9 mouse cellular contexts compared by ENCODE assay signal in the genomic region with DNA sequence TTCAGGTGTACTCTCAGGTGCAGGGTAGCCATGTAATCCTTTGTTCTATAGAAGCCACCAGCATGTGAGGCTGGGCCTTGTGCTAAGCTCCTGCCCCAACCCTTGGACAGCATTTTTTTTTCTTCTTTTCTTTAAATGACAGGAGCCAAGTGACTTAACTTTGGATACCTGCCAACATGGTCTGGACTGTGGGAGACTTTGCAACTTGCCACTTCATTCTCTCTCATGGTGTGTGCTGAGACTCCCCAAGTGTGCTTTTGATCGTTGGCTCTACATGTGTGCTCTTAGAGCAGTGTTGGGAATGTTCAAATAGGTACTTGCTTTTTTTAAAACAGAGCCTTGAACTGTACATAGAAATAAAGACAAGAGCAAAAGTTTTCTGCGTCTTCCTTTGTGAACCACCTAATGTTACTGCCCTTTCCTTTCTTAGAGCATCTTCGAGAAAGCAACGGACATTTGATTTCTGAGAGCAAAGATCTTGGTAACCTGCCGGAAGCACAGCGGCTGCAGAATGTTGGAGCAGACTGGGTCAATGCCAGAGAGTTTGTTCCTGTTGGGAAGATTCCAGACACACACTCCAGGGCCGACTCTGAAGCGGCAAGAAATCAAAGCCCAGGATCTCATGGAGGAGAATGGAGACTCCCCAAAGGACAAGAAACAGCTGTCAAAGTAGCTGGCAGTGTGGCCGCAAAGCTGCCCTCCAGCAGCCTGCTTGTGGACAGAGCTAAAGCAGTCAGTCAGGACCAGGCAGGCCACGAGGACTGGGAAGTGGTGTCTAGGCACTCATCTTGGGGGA. TPM values are rescaled to one million over a fixed set of nuclear protein-coding genes. Genes with fewer than 3 reads are reported as not detected.
DNase-seq lines count a peak whose midpoint lies in the region; ATAC-seq and TF ChIP-seq lines count a peak whose summit lies in the region.
"Had no signal": no experiment of that assay in that cellular context is flagged by ENCODE, and none has a peak within 500 bp of the region (broad histone marks: within the 10 kb centered on the region; RNA-seq: fewer than 3 reads in every experiment).

No protein-coding gene starts in this region.

- no peak overlapping the region for H3K27ac ChIP-seq in limb, embryonic 14.5 days (replicated peaks; ENCODE audit: low read depth, low read length)

- 61% methylated on average over 10 of the region's 10 CpGs for WGBS in limb, embryonic 14.5 days

- TF ChIP-seq POLR2A in limb, embryonic 14.5 days (IDR thresholded peaks at IDR 0.05; ENCODE audit: borderline replicate concordance, extremely low read depth, insufficient read depth, insufficient read length), result no peak

- no peaks in the 10 kb centered on the region for H3K27me3 ChIP-seq in limb, embryonic 14.5 days (ENCODE audit: control insufficient read depth, insufficient read depth, low read length)

- H3K4me3 ChIP-seq in limb, embryonic 14.5 days (replicated peaks; ENCODE audit: low read length), result no peak overlapping the region

- peak; percentile 59 to 68 for DNase-seq in cerebellum, postnatal 10 days
- no peak for DNase-seq in cerebellum, adult 18-20 months
- DNase-seq in urinary bladder, postnatal 14 days (ENCODE audit: low spot score), result peak; percentile 30
- DNase-seq in urinary bladder, postnatal 25 days (ENCODE audit: low spot score), result no peak
- DNase-seq in limb, embryonic 14.5 days (ENCODE audit: low spot score), result peak; percentile 65
- no peak for DNase-seq in spleen, postnatal 14 days (ENCODE audit: low spot score in 2 of 2)
- DNase-seq in natural killer cell, adult 2 months (ENCODE audit: low spot score in 2 of 2), result no peak
- no peak for DNase-seq in left cerebral cortex, adult 18-20 months (ENCODE audit: low spot score in 2 of 2)

- no peak overlapping the region for H3K9ac ChIP-seq in limb, embryonic 14.5 days (ENCODE audit: low read depth, low read length, severe bottlenecking)

- peaks cover 8% of the 10 kb centered on the region; the same call in 1 of the 2 replicates for H3K4me1 ChIP-seq in limb, embryonic 14.5 days (ENCODE audit: control insufficient read depth, insufficient read depth, low read length)

- no peak overlapping the region for H3K4me2 ChIP-seq in limb, embryonic 14.5 days (replicated peaks; ENCODE audit: low read depth, low read length, severe bottlenecking)

- H3K36me3 ChIP-seq in limb, embryonic 14.5 days (ENCODE audit: control insufficient read depth, insufficient read depth, low read length), result no peaks in the 10 kb centered on the region

- ATAC-seq in limb, embryonic 14.5 days (ENCODE audit: low FRiP score, low read depth), result no peak

- H3K9me3 ChIP-seq in limb, embryonic 14.5 days (ENCODE audit: control insufficient read depth, low read length), result no peaks in the 10 kb centered on the region

RNA-seq across cellular contexts. Expression of a gene that starts 1.8 kb away (rescaled TPM):
- 12.2 and 14.6 TPM in 2 replicates for polyA plus RNA-seq in limb, embryonic 14.5 days (2012; rRNA removed)
- 21.7 and 27.8 TPM in 2 replicates for polyA plus RNA-seq in limb, embryonic 14.5 days (2014; fragmentation: Nextera tagmentation; extraction: Ambion mirVana)
- total RNA-seq in left cerebral cortex, adult 18-20 months (2021), result 1 to 10 TPM in 1 of 2 experiments, under 1 TPM in 1; 0.73 to 1.1 TPM

RNA-seq across cellular contexts. Expression of a gene that starts 49.8 kb away (rescaled TPM):
- 0.09 TPM in 1 of 2 replicates, not detected in the other for polyA plus RNA-seq in limb, embryonic 14.5 days (2012; rRNA removed)
- 0.35 TPM in 1 of 2 replicates, not detected in the other for polyA plus RNA-seq in limb, embryonic 14.5 days (2014; fragmentation: Nextera tagmentation; extraction: Ambion mirVana)
- total RNA-seq in left cerebral cortex, adult 18-20 months (2021), result under 1 TPM in 1 of 2 experiments, not detected in 1; 0.28 TPM
- total RNA-seq: megakaryocyte, adult 5-6 weeks had no signal

Comparison
In these comparisons a context has a peak if more than half of its experiments do, and no peak if none do; other contexts are left out.
1. DNase-seq: peak in cerebellum, postnatal 10 days (2 of 2), urinary bladder, postnatal 14 days (single experiment) and limb, embryonic 14.5 days (single experiment); none in cerebellum, adult 18-20 months (0 of 2), urinary bladder, postnatal 25 days (single experiment), spleen, postnatal 14 days (0 of 2), natural killer cell, adult 2 months (0 of 2) and left cerebral cortex, adult 18-20 months (0 of 2).